Mouse (Mus musculus) neural tube, embryonic 14.5 days (tissue): Measurements from ENCODE around the gene Orai2. TPM values are rescaled to one million over a fixed set of nuclear protein-coding genes. Genes with fewer than 3 reads are reported as not detected.

Source experiments
- ATAC-seq: fragments of 200-750 bp; cut with Nextera tagmentation; 2 replicates; pipeline ENCODE4 v1.8.0; 2017; ENCODE audit warnings: low read depth, mild to moderate bottlenecking, moderate TSS enrichment, moderate library complexity
- H3K27ac ChIP-seq: fragments of 300-500 bp; sonication (generic); 2 replicates; pipeline ENCODE4 v1.5.1; 2014; ENCODE audit warnings: low read depth, mild to moderate bottlenecking, control low read depth, low read length, moderate library complexity, mixed read lengths
- H3K27me3 ChIP-seq: fragments of 300-500 bp; sonication (generic); 2 replicates; pipeline ENCODE4 v1.6.1; 2014; ENCODE audit warnings: low read length; ENCODE audit not compliant: control insufficient read depth, insufficient read depth
- H3K36me3 ChIP-seq: fragments of 300-500 bp; sonication (generic); 2 replicates; pipeline ENCODE4 v1.6.1; 2014; ENCODE audit warnings: low read length, mixed read lengths; ENCODE audit not compliant: control insufficient read depth, insufficient read depth
- H3K4me1 ChIP-seq: fragments of 300-500 bp; sonication (generic); 2 replicates; pipeline ENCODE4 v1.6.1; 2014; ENCODE audit warnings: low read length; ENCODE audit not compliant: control insufficient read depth, insufficient read depth
- H3K4me2 ChIP-seq: fragments of 300-500 bp; sonication (generic); 2 replicates; pipeline ENCODE4 v1.6.1; 2014; ENCODE audit warnings: mild to moderate bottlenecking, low read depth, low read length, control low read depth
- H3K4me3 ChIP-seq: fragments of 300-500 bp; sonication (generic); 2 replicates; pipeline ENCODE4 v1.5.1; 2014; ENCODE audit warnings: low read depth, low read length, control low read depth, mixed read lengths
- H3K9ac ChIP-seq: fragments of 300-500 bp; sonication (generic); replicated peaks from 2 replicates; pipeline ENCODE4 v1.6.1; 2014; ENCODE audit warnings: low read depth, mild to moderate bottlenecking, control low read depth, low read length, mixed read lengths
- H3K9me3 ChIP-seq: fragments of 300-500 bp; sonication (generic); 2 replicates; pipeline ENCODE4 v1.6.1; 2016; ENCODE audit warnings: low read length; ENCODE audit not compliant: control insufficient read depth
- WGBS: fragments of 180-500 bp; shearing (Covaris S2); extraction: QIAGEN DNeasy Blood & Tissue Kit; methylation state at CpG from one replicate; pipeline ENCODE4 v1.1.7; 2014; 5-methylcytosine and 5-hydroxymethylcytosine counted together
- polyA plus RNA-seq: library from polyadenylated mRNA; unstranded; fragments of >200 nt; fragmentation: Nextera tagmentation; extraction: Ambion mirVana; gene quantifications from 2 replicates; pipeline ENCODE4 v1.2.1, GENCODE M21; 2014

Orai2 gene
- polyA plus RNA-seq, 1 experiment from 2014 or later, result 41.0 TPM

DNA sequence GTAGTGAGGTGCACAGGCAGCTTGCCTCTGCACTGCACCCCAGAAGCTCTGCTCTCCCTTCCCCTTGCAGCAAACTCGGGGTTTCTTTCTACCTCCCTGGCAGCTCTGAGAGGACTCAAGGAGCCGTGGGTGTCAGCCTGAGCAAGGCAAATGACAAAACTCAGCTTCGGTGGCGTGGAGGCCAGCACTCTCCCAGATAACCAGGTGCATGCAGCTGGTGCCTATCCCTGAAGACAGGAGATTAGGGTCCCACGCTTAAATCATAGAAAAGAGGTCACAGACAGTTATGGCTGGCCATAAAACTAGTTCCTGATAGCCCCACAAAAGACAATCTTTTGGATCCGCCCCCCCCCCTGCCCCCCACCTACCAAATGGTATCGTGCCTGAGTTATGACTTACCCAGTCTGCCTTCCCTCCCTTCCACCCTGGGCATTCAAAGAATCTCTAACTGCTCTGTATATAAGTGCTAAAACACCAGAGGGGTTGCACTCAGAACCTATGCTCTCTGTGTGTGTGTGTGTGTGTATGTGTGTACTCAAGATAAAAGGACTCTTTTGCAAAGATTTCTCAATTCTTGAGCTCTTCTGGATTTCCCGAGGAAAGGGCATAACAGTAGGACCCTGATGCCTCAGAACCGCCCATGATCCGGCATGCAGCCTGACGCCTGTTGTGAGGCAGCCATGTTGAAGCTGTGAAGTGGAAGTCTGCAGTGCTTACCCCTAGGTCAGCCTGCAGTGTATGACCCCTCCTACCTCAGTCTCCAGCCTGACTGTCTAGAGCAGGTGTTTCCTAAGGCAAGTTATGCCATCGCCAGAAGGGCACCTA is 25.7 kb downstream of the Orai2 start:
- ATAC-seq, result no peak
- no peak overlapping the region for H3K4me3 ChIP-seq
- no peak overlapping the region for H3K4me2 ChIP-seq
- no peaks in the 10 kb centered on the region for H3K27me3 ChIP-seq
- peaks cover 14% of the 10 kb centered on the region; the same call in 1 of the 2 replicates for H3K36me3 ChIP-seq
- H3K9me3 ChIP-seq, result no peaks in the 10 kb centered on the region
- no peak overlapping the region for H3K9ac ChIP-seq
- WGBS, result 65% methylated on average over 12 of the region's 12 CpGs
- H3K4me1 ChIP-seq, result no peaks in the 10 kb centered on the region
- H3K27ac ChIP-seq, result no peak overlapping the region

DNA sequence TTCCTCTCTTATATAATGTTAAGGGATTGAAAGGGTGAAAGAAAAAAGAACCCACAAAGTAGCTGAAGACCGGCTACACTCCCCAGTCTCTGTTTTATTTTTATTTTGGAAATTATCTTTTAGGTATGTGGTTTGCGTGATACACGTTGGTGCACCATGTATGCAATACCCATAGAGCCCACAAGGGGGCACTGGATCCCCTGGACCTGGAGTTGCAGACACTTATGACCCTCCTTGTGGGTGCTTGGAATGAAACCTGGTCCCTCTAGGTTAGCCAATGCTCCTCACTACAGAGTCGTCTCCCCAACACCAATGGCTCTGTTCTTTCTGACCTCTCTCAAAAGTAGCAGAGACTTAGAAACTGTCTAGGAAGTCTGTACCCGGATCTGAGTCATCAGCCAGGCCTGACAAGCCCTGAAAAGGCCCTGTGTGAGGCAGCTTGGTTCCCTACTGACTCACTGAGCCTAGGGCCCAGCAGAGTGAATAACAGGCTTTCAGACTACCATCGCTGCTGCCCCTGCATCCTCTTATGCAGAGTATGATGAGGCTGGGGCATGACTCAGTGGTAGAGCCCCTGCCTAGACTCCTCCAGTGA is 27.3 kb downstream of the Orai2 start:
- no peak for ATAC-seq
- peaks cover 20% of the 10 kb centered on the region; the same call in 1 of the 2 replicates for H3K36me3 ChIP-seq
- no peak overlapping the region for H3K4me2 ChIP-seq
- H3K9ac ChIP-seq, result no peak overlapping the region
- H3K9me3 ChIP-seq, result no peaks in the 10 kb centered on the region
- H3K27ac ChIP-seq, result no peak overlapping the region
- 92% methylated on average over 6 of the region's 6 CpGs for WGBS
- H3K27me3 ChIP-seq, result no peaks in the 10 kb centered on the region
- no peak overlapping the region for H3K4me3 ChIP-seq
- no peaks in the 10 kb centered on the region for H3K4me1 ChIP-seq

DNA sequence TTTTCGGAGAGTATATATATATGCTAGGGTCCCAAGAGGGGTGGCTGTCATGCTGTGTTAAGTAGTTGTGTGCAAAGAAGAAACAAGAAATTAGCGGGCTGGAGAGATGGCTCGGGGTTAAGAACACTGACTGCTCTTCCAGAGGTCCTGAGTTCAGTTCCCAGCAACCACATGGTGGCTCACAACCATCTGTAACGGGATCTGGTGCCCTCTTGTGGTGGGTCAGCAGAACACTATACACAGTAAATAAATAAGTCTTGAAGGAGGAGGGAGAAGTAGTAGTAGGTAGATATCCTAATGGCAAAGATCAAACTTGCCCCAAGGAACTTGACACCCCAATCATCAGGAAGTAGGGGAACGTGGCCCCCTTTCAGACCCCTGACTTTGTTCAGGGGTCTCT is 27.8 kb downstream of the Orai2 start:
- no peak overlapping the region for H3K27ac ChIP-seq
- no peak overlapping the region for H3K9ac ChIP-seq
- 87% methylated on average over 5 of the region's 5 CpGs for WGBS

DNA sequence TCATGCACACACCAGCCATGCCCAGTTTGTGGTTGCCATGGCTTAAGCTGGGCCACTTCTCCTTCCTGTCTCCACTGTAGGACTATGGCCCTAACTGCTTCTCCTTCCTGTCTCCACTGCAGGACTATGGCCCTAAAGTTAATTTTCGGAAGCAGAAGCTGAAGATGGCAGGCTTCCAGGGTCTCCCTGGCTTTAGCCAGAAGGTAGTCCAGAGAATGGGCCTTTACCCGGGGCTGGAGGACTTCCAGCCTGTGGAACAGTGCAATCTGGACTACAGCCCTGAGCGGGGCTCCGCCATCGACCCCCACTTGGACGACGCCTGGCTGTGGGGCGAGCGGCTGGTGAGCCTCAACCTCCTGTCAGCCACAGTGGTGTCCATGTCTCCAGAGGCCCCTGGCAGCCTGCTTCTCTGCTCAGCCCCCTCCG is 30.4 kb downstream of the Orai2 start:
- H3K4me2 ChIP-seq, result no peak overlapping the region
- H3K27ac ChIP-seq, result no peak overlapping the region
- no peak for ATAC-seq
- no peak overlapping the region for H3K4me3 ChIP-seq
- 98% methylated on average over 10 of the region's 10 CpGs for WGBS
- H3K36me3 ChIP-seq, result peaks cover 20% of the 10 kb centered on the region; the same call in 1 of the 2 replicates
- no peaks in the 10 kb centered on the region for H3K27me3 ChIP-seq
- H3K9ac ChIP-seq, result no peak overlapping the region
- peaks cover 7% of the 10 kb centered on the region for H3K4me1 ChIP-seq
- no peaks in the 10 kb centered on the region for H3K9me3 ChIP-seq

More for the DNA sequence above, 27.8 kb downstream of the Orai2 start:
- no peaks in the 10 kb centered on the region for H3K9me3 ChIP-seq
- no peaks in the 10 kb centered on the region for H3K27me3 ChIP-seq
- peaks cover 20% of the 10 kb centered on the region; the same call in 1 of the 2 replicates for H3K36me3 ChIP-seq
- no peak overlapping the region for H3K4me3 ChIP-seq
- no peak overlapping the region for H3K4me2 ChIP-seq
- no peaks in the 10 kb centered on the region for H3K4me1 ChIP-seq
- ATAC-seq, result no peak

DNA sequence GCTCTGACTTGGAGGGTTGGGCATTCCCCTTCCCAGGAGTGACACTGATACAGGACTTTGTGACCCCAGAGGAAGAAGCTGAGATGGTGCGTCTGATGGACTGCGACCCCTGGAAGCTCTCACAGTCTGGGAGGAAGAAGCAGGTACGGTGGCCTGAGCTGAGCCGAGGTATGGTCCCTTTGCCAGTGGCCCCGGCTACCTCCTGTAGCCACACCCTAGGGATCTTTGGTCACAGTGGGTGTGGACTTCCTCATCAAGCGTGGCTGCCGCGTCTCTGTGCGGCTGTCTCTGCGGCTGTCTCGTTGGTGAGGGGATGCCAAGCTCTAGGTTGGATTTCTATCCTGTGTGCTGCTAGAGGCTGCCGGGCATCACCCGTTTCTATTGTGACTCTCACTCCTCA is 31.1 kb downstream of the Orai2 start:
- over 99% methylated on average over 13 of the region's 13 CpGs for WGBS
- no peak for ATAC-seq
- H3K27me3 ChIP-seq, result no peaks in the 10 kb centered on the region

DNA sequence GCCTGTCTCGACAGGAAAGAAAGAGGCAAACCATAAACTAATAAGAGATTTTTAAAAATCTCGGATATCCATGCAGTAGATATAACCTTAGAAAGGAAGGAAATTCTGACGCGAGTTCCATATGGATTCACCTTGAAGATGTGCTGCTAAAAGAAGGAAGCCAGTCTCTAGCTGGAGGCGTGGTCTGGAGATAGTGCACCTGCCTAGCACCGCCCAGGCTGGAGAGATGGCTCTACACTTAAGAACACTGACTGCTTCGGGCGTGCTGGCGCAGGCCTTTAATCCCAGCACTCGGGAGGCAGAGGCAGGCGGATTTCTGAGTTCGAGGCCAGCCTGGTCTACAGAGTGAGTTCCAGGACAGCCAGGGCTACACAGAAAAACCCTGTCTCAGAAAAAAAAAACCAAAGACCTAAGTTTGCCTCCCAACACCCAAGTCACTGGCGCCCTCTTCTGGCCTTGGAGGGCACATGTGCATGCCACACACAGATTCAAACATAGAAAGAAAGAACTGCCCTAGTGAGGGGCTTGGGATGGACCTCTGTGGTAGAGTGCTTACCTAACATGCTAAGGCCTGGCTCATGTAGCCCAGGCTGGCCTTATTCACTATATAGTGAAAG is 32.7 kb downstream of the Orai2 start:
- Histone ChIP-seq H3K27ac (no peak overlapping the region), H3K4me2 (no peak overlapping the region), H3K9me3 (no peaks in the 10 kb centered on the region), H3K9ac (no peak overlapping the region), H3K4me1 (peaks cover 10% of the 10 kb centered on the region), H3K36me3 (peaks cover 20% of the 10 kb centered on the region; the same call in 1 of the 2 replicates), H3K27me3 (no peaks in the 10 kb centered on the region), H3K4me3 (no peak overlapping the region)
- no peak for ATAC-seq
- 73% methylated on average over 13 of the region's 13 CpGs for WGBS

More for the DNA sequence above, 31.1 kb downstream of the Orai2 start:
- Histone ChIP-seq H3K4me1 (peaks cover 10% of the 10 kb centered on the region), H3K9me3 (no peaks in the 10 kb centered on the region), H3K9ac (no peak overlapping the region), H3K4me3 (no peak overlapping the region), H3K27ac (no peak overlapping the region), H3K4me2 (no peak overlapping the region), H3K36me3 (peaks cover 20% of the 10 kb centered on the region; the same call in 1 of the 2 replicates)

DNA sequence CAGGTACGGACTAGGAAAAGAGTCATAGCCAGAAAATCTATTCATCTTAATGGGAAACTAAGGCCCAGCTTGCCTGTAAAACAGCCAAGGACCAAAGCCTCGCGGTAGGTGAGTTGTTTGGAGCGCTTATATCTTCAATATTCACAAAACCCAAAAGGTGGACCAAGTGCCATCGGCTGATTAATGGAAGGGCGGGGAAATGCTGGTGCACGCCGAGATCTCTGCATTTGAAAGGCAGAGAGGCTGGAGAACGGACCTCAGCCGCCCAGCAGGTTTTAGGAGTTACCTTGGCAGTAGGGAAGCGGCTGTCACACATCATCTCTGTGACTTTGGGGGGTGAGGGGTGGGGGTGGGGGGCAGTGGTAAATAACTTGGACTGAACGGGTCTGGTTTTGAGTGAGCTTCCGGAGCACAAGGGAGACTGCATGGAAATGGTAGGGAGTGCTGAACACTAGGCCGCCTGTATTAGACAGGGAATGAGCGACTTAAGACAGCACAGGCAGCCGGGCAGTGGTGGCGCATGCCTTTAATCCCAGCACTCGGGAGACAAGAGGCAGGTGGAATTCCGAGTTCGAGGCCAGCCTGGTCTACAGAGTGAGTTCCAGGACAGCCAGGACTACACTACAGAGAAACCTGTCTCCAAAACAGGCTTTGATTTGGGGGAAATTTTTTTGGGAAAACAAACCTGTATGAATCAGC is 34.1 kb downstream of the Orai2 start:
- Histone ChIP-seq H3K27me3 (no peaks in the 10 kb centered on the region), H3K4me3 (peak overlapping the region; percentile 74), H3K4me1 (peaks cover 10% of the 10 kb centered on the region), H3K36me3 (peaks cover 20% of the 10 kb centered on the region; the same call in 1 of the 2 replicates), H3K27ac (no peak overlapping the region), H3K4me2 (peak overlapping the region; percentile 72), H3K9ac (peak overlapping the region; percentile 76), H3K9me3 (no peaks in the 10 kb centered on the region)
- ATAC-seq, result 0 out of 2 replicates have a peak, but pooled peaks have one; percentile 13
- 12% methylated on average over 20 of the region's 20 CpGs for WGBS

DNA sequence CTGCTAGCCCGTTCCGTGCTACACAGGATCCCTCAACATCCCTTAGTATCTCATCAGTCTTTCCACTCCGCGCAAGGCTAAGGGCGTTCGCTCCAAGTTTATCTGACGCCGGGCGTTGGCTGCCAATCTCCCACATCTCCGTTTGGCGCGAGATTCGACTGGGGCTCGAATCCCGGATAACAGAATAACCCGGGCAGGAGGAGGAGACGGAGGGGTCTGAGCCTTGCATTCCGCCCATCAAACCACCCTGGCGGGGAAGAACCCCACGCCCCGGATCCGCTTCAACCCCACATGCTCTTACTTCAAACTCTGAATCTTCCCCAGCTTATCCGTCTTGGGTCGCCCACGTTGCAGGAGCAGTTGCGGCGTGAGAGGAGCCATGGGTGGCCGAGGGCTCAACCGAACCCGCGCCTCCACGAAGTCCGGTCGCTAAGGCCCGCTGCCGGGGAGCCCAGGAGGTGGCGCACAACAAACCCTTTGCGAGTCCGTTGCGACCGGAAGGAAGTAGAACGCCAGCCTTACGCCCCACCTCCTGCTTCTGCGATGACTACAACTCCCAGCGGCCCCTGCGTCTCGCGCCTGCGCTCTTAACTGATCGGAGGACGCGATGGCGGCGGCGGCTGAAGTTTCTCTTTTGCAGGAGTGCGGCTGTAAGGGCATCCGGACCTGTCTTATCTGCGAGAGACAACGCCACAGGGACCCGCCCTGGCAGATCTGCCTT is 34.8 kb downstream of the Orai2 start, which contains the start of the genes Lrwd1 and Alkbh4:
Lrwd1 (minus strand) TSS at position 504 of the 721 bp plus-strand sequence.
Alkbh4 (plus strand) TSS at position 576 of the 721 bp plus-strand sequence.
- no peaks in the 10 kb centered on the region for H3K9me3 ChIP-seq
- peak within 1 kb of the TSS; percentile 72 for H3K4me2 ChIP-seq
- H3K4me1 ChIP-seq, result peaks cover 10% of the 10 kb centered on the region
- peaks cover 16% of the 10 kb centered on the region; the same call in 1 of the 2 replicates for H3K36me3 ChIP-seq
- WGBS, result under 1% methylated on average over 60 of the region's 60 CpGs
- peak within 1 kb of the TSS; percentile 74 for H3K4me3 ChIP-seq
- peak within 1 kb of the TSS; percentile 34; the same call in 1 of the 2 replicates for H3K27ac ChIP-seq
- H3K9ac ChIP-seq, result peak within 1 kb of the TSS; percentile 76
- ATAC-seq, result peak; percentile 94
- H3K27me3 ChIP-seq, result no peaks in the 10 kb centered on the region
